Mouse (Mus musculus) spleen, adult 2 months (tissue): ENCODE results near the gene Olfr1346.

ENCODE experiments used
- CTCF ChIP-seq: fragments of 200-500 bp; IDR thresholded peaks from 2 replicates; pipeline ENCODE4 v1.5.1; 2011; ENCODE audit warnings: mild to moderate bottlenecking, inconsistent platforms; ENCODE audit not compliant: insufficient read depth, insufficient read length, insufficient replicate concordance; ENCODE audit errors: extremely low read depth
- POLR2A ChIP-seq: fragments of 200-500 bp; IDR thresholded peaks from 2 replicates; pipeline ENCODE4 v1.6.1; 2011; ENCODE audit warnings: low read depth, low read length, inconsistent platforms

DNA sequence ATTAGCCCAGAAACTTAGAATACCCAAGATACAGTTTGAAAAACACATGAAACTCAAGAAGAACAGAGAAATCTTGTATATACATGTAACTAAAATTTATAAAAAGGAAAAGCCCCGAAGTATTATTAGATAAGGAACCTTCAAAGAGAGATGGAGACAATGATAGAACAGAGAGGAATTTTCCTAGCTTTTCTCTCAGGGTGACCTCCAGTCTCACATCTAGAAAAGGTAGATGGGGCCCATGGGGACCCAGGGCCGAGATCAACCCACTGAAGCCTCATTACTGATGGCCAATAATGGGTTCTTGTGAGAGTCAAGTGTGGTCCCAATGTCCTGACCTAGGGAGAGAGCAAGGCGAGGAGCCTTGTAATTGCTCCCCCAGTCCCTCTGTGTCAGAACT, 28.5 kb upstream of the Olfr1346 start, which contains the start of gene Olfr1344:
- TF ChIP-seq CTCF (no peak), POLR2A (no peak)
